Mouse (Mus musculus) midbrain, embryonic 10.5 days (tissue): Measurements from ENCODE around the gene Larp1b. TPM values are rescaled to one million over a fixed set of nuclear protein-coding genes. Genes with fewer than 3 reads are reported as not detected.

Experiments used
- DNase-seq: peaks from one replicate; pipeline ENCODE4 v3.0.0-alpha.2; 2017; ENCODE audit warnings: low spot score
- H3K27ac ChIP-seq: fragments of 300-500 bp; sonication (generic); replicated peaks from 2 replicates; pipeline ENCODE4 v1.5.1; 2016; ENCODE audit warnings: mild to moderate bottlenecking
- H3K27me3 ChIP-seq: fragments of 300-500 bp; sonication (generic); 2 replicates; pipeline ENCODE4 v1.6.1; 2016; ENCODE audit warnings: low read depth, mild to moderate bottlenecking; ENCODE audit not compliant: poor library complexity, severe bottlenecking
- H3K36me3 ChIP-seq: fragments of 300-500 bp; sonication (generic); 2 replicates; pipeline ENCODE4 v1.6.1; 2016; ENCODE audit warnings: mild to moderate bottlenecking, moderate library complexity
- H3K4me1 ChIP-seq: fragments of 300-500 bp; sonication (generic); 2 replicates; pipeline ENCODE4 v1.6.1; 2016
- H3K4me3 ChIP-seq: fragments of 300-500 bp; sonication (generic); 2 replicates; pipeline ENCODE4 v1.5.1; 2016; ENCODE audit warnings: mild to moderate bottlenecking, moderate library complexity
- H3K9me3 ChIP-seq: fragments of 300-500 bp; sonication (generic); replicated peaks from 2 replicates; pipeline ENCODE4 v1.6.1; 2016; ENCODE audit warnings: mild to moderate bottlenecking
- WGBS: fragments of 180-500 bp; shearing (Covaris S2); methylation state at CpG from one replicate; pipeline ENCODE4 v1.1.7; 2016; 5-methylcytosine and 5-hydroxymethylcytosine counted together
- polyA plus RNA-seq: library from polyadenylated mRNA; unstranded; fragments of >200 nt; fragmentation: Nextera tagmentation; extraction: Ambion mirVana; gene quantifications from 2 replicates; pipeline ENCODE4 v1.2.1, GENCODE M21; 2016

Gene Larp1b
- polyA plus RNA-seq, 1 experiment from 2014 or later = 2.0 TPM

DNA sequence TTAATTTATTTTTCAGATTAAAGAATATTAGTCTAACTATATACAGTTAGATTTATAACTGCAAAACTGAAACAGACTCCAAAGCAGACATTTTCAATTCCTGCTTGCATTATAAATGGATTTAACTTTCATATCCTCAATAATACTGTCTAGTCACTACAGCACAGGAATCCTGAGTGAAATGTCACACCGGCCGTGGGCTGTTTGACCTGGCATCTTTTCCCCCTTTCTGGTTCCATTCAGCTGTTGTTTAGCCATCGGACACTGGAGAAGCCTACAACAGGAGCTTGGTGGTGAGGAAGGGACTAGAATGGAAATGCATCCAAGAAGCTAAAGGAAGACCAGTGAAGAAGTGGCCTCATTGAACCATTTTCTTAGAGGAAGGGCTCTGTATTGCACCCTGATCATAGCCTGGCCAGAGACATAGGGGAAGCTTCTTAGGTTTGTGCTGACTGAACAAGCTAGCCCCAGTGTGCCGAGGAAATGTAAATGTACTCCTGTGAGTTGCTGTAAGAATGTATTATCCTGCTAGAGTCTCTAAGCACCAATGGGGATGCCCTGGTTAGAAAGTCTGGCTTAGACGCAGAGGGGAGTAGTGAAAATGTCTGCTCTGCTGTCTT, 88.8 kb downstream of the Larp1b start:
- no peaks in the 10 kb centered on the region for H3K36me3 ChIP-seq
- no peaks in the 10 kb centered on the region for H3K9me3 ChIP-seq
- H3K27me3 ChIP-seq = no peaks in the 10 kb centered on the region
- H3K4me3 ChIP-seq = no peak overlapping the region
- no peak for DNase-seq
- H3K4me1 ChIP-seq = peaks cover 3% of the 10 kb centered on the region; the same call in 1 of the 2 replicates
- WGBS = 67% methylated on average over 5 of the region's 5 CpGs
- no peak overlapping the region for H3K27ac ChIP-seq

DNA sequence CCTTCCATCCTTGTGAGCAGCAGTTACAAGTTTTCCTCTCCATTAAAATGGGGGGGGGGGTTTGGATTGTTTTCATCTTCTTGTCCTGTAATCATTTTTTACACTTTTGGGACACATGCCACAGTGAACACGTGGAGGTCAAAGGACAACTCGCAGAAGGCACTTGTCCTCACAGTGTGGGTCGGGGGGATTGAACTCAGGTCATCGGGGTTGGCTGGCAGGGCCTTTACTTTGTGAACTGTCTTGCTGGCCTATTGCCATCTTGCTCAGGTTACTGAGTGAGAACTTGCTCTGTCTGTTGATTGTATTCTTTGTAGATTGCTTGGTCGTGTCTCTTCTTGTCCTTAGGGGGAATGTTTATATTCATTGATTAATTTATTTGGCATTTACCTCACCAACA, 91.6 kb downstream of the Larp1b start:
- Histone ChIP-seq H3K9me3 (no peaks in the 10 kb centered on the region), H3K4me1 (peaks cover 3% of the 10 kb centered on the region; the same call in 1 of the 2 replicates), H3K36me3 (no peaks in the 10 kb centered on the region), H3K27ac (no peak overlapping the region), H3K4me3 (no peak overlapping the region), H3K27me3 (no peaks in the 10 kb centered on the region)
- no peak for DNase-seq
- 79% methylated on average over 5 of the region's 5 CpGs for WGBS

GRCm38 (mm10) chr3:41042195-41042938, 92.7 kb downstream of the Larp1b start:
- no peak for DNase-seq
- H3K27ac ChIP-seq = no peak overlapping the region
- H3K36me3 ChIP-seq = no peaks in the 10 kb centered on the region
- H3K4me1 ChIP-seq = peaks cover 3% of the 10 kb centered on the region; the same call in 1 of the 2 replicates
- no peak overlapping the region for H3K4me3 ChIP-seq
- 81% methylated on average over 4 of the region's 4 CpGs for WGBS
- no peaks in the 10 kb centered on the region for H3K27me3 ChIP-seq
- H3K9me3 ChIP-seq = no peaks in the 10 kb centered on the region

DNA sequence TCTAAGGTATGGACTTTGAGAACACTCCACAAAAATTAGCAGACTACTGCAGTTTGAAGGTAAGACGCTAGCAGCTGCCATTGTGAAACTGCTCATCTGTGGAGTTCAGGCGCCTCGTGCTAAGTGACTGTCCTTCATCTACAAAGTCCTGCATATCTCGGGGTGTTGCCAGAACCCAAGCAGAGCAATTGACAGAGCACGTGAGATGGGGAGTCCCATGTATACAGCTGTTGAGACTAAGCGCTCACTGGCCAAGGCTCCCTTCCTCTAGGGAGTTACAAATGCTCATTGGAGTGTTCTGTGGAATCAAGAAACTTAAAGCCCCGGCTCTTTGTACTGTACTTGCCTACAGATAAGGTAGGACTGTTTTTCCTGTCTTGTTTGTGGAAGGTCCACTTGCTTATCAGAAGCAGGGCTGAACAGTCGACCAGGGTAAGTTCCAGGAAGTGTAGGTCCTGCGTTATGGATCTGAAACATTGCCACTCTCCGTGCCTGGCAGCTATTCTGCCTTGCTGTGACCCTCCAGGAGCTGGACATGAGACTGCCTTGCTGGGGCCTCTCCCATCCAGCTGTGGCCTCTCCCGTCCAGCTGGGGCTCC, 94.2 kb downstream of the Larp1b start:
- 82% methylated on average over 11 of the region's 11 CpGs for WGBS
- Histone ChIP-seq H3K36me3 (no peaks in the 10 kb centered on the region), H3K4me1 (peaks cover under 1% of the 10 kb centered on the region; the same call in 1 of the 2 replicates), H3K27ac (no peak overlapping the region), H3K4me3 (no peak overlapping the region), H3K27me3 (no peaks in the 10 kb centered on the region), H3K9me3 (no peaks in the 10 kb centered on the region)
- DNase-seq = no peak

GRCm38 (mm10) chr3:41047838-41048237, 98.2 kb downstream of the Larp1b start:
- no peak for DNase-seq
- no peaks in the 10 kb centered on the region for H3K4me1 ChIP-seq
- WGBS = 86% methylated on average over 6 of the region's 6 CpGs
- no peaks in the 10 kb centered on the region for H3K27me3 ChIP-seq
- H3K4me3 ChIP-seq = no peak overlapping the region
- no peaks in the 10 kb centered on the region for H3K9me3 ChIP-seq
- no peak overlapping the region for H3K27ac ChIP-seq
- no peaks in the 10 kb centered on the region for H3K36me3 ChIP-seq

- Histone ChIP-seq H3K4me3 (no peak overlapping the region), H3K27ac (no peak overlapping the region), H3K4me1 (no peaks in the 10 kb centered on the region), H3K36me3 (no peaks in the 10 kb centered on the region), H3K27me3 (no peaks in the 10 kb centered on the region), H3K9me3 (no peaks in the 10 kb centered on the region)
- no peak for DNase-seq
- 94% methylated on average over 3 of the region's 3 CpGs for WGBS
These were observed 103.7 kb downstream of the Larp1b start for GRCm38 (mm10) chr3:41053334-41053733.

DNA sequence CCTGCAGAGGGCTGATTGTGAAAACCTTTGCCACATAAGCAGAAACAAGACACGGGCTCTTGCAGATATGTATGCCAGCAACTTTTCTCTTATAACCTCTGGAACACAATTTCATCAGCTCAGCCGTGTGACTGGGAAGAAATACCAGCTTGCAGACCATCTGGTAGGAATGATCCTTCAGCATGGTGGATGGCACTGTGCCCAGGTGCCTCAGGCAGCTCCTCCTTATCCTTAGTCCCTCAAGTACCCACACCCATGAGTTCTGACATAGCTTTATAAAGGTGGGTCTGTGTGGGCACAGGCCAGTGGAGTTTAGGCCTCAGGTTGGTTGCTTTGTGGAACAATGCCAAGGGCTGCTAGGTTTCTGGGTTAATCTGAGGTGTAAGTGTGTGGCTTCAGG, 108.8 kb downstream of the Larp1b start:
- Histone ChIP-seq H3K27me3 (no peaks in the 10 kb centered on the region), H3K9me3 (no peaks in the 10 kb centered on the region), H3K4me3 (no peak overlapping the region), H3K36me3 (peaks cover 3% of the 10 kb centered on the region), H3K4me1 (no peaks in the 10 kb centered on the region), H3K27ac (no peak overlapping the region)
- DNase-seq = no peak
- WGBS = 89% methylated on average over 2 of the region's 2 CpGs

GRCm38 (mm10) chr3:41059249-41059648, 109.6 kb downstream of the Larp1b start:
- 91% methylated on average over 3 of the region's 3 CpGs for WGBS
- Histone ChIP-seq H3K27ac (no peak overlapping the region), H3K27me3 (no peaks in the 10 kb centered on the region), H3K36me3 (peaks cover 11% of the 10 kb centered on the region), H3K4me3 (no peak overlapping the region), H3K4me1 (no peaks in the 10 kb centered on the region), H3K9me3 (no peaks in the 10 kb centered on the region)
- DNase-seq = no peak

- DNase-seq = no peak
- Histone ChIP-seq H3K4me1 (no peaks in the 10 kb centered on the region), H3K27ac (no peak overlapping the region), H3K36me3 (peaks cover 37% of the 10 kb centered on the region), H3K9me3 (no peaks in the 10 kb centered on the region), H3K27me3 (no peaks in the 10 kb centered on the region), H3K4me3 (no peak overlapping the region)
- 89% methylated on average over 3 of the region's 3 CpGs for WGBS
These were observed 112.4 kb downstream of the Larp1b start for GRCm38 (mm10) chr3:41061831-41062565.

DNA sequence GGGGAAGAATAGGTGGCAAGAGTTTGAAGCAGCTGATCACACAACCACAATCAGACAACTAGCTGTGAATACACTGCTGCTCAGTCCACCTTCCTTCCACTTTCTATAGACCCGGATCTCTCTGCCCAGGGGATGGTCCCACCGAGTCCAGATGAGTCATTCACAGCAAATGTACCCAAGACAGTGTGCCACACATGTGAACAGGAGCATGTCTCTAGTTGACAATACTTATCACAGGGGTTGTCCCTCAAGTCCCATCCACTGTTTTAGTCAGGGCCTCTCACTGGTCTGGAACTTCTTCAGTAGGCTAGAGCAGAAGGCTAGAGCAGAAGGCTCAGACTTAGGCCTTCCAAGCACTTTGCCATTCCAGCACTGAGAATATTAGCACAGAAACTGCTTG, 113.1 kb downstream of the Larp1b start:
- Histone ChIP-seq H3K27me3 (no peaks in the 10 kb centered on the region), H3K36me3 (peaks cover 45% of the 10 kb centered on the region), H3K9me3 (no peaks in the 10 kb centered on the region), H3K4me3 (no peak overlapping the region), H3K27ac (no peak overlapping the region), H3K4me1 (no peaks in the 10 kb centered on the region)
- DNase-seq = no peak
- WGBS = 91% methylated on average over 2 of the region's 2 CpGs

DNA sequence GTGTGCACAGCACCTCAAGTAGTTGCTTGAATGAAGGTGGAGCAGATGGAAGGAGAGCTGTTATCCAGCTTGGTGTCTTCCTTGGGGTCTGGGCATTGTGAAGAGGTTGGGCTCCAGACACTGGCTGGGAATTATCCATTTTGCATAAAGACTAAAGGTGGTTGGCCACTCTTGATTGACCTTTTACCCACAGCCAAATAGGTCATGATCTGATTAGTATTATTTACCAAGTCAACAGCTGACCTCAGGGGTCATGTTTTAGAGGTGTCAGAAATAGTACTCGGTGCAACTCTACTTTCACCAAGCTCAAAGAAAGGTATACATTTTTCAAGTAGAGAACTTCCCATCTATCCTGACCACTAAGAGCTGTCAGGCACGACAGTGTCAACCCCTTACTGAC, 115.7 kb downstream of the Larp1b start:
- Histone ChIP-seq H3K4me1 (no peaks in the 10 kb centered on the region), H3K36me3 (peaks cover 68% of the 10 kb centered on the region), H3K4me3 (no peak overlapping the region), H3K27me3 (no peaks in the 10 kb centered on the region), H3K9me3 (no peaks in the 10 kb centered on the region), H3K27ac (no peak overlapping the region)
- no peak for DNase-seq
- WGBS = 76% methylated on average over 2 of the region's 2 CpGs

GRCm38 (mm10) chr3:41070519-41070918, 120.9 kb downstream of the Larp1b start:
- no peaks in the 10 kb centered on the region for H3K9me3 ChIP-seq
- no peak for DNase-seq
- peaks cover 45% of the 10 kb centered on the region for H3K36me3 ChIP-seq
- no peak overlapping the region for H3K4me3 ChIP-seq
- 85% methylated on average over 2 of the region's 2 CpGs for WGBS
- no peaks in the 10 kb centered on the region for H3K4me1 ChIP-seq
- no peaks in the 10 kb centered on the region for H3K27me3 ChIP-seq
- no peak overlapping the region for H3K27ac ChIP-seq
